Mouse (Mus musculus) kidney, embryonic 14.5 days (tissue): Measurements from ENCODE around the gene Fignl1. TPM values are rescaled to one million over a fixed set of nuclear protein-coding genes. Genes with fewer than 3 reads are reported as not detected.

Experiments used
- ATAC-seq: fragments of 200-750 bp; cut with Nextera tagmentation; 2 replicates; pipeline ENCODE4 v1.8.0; 2017; ENCODE audit warnings: moderate number of reproducible peaks, mild to moderate bottlenecking, moderate TSS enrichment, moderate library complexity; ENCODE audit not compliant: low FRiP score, low TSS enrichment
- H3K27ac ChIP-seq: fragments of 300-500 bp; sonication (generic); 2 replicates; pipeline ENCODE4 v1.5.1; 2014; ENCODE audit warnings: low read depth, mild to moderate bottlenecking, low read length, moderate library complexity, mixed read lengths
- H3K27me3 ChIP-seq: fragments of 300-500 bp; sonication (generic); 2 replicates; pipeline ENCODE4 v1.6.1; 2014; ENCODE audit warnings: mild to moderate bottlenecking, low read length; ENCODE audit not compliant: control insufficient read depth, insufficient read depth
- H3K36me3 ChIP-seq: fragments of 300-500 bp; sonication (generic); 2 replicates; pipeline ENCODE4 v1.6.1; 2014; ENCODE audit warnings: low read length, mixed read lengths; ENCODE audit not compliant: control insufficient read depth, insufficient read depth
- H3K4me1 ChIP-seq: fragments of 300-500 bp; sonication (generic); 2 replicates; pipeline ENCODE4 v1.6.1; 2014; ENCODE audit warnings: low read length, mixed read lengths; ENCODE audit not compliant: control insufficient read depth, insufficient read depth
- H3K4me2 ChIP-seq: fragments of 300-500 bp; sonication (generic); replicated peaks from 2 replicates; pipeline ENCODE4 v1.6.1; 2014; ENCODE audit warnings: low read depth, mild to moderate bottlenecking, low read length
- H3K4me3 ChIP-seq: fragments of 300-500 bp; sonication (generic); 2 replicates; pipeline ENCODE4 v1.5.1; 2014; ENCODE audit warnings: mild to moderate bottlenecking, low read length
- H3K9ac ChIP-seq: fragments of 300-500 bp; sonication (generic); 2 replicates; pipeline ENCODE4 v1.6.1; 2014; ENCODE audit warnings: low read depth, mild to moderate bottlenecking, low read length, moderate library complexity
- H3K9me3 ChIP-seq: fragments of 300-500 bp; sonication (generic); 2 replicates; pipeline ENCODE4 v1.6.1; 2016; ENCODE audit warnings: low read length; ENCODE audit not compliant: control insufficient read depth
- WGBS: fragments of 180-500 bp; shearing (Covaris S2); extraction: QIAGEN DNeasy Blood & Tissue Kit; methylation state at CpG from one replicate; pipeline ENCODE4 v1.1.7; 2014; 5-methylcytosine and 5-hydroxymethylcytosine counted together
- polyA plus RNA-seq: library from polyadenylated mRNA; unstranded; fragments of >200 nt; fragmentation: Nextera tagmentation; extraction: Ambion mirVana; gene quantifications from 2 replicates; pipeline ENCODE4 v1.2.1, GENCODE M21; 2014

Gene Fignl1
- polyA plus RNA-seq, 1 experiment from 2014 or later = 85.4 TPM

DNA sequence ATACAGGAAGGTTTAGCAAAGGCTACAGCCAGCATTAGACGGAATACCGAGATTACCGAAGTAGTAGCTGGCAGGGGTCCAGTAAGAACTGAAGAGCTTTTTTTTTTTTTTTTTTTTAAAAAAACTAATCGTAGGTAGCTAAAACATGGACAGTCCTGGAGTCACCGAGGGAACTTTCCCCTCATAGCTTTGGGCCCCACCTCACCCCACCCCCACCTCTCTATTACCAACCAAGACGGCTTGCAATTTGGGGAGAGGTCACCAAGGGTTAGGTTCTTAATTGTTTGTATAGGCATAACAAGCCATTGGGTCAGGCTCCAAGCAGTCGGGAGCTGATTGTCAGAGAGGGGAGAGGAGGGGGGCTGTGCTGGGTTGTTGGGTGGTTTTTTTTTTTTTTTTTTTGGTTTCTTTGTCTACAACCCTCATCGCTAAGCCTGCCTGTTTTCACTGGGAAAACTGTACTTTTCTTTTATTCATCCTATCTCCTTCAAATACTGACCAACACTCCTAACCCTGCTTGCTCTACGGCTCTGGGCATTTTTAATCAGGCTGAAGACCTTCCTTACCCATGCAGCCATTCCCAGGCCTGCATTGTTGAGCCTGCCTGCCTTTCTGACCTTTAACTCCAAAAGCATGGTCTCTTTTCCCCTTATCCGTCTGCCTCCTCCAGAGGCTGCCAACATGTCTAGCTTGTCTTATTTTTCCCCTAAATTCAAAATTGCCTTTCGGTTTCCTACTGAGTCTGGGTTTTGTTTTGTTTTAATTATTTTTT, 828 bp upstream of the Fignl1 start:
- H3K27me3 ChIP-seq = no peaks in the 10 kb centered on the region
- peak overlapping the region; percentile 82 for H3K4me2 ChIP-seq
- H3K27ac ChIP-seq = peak overlapping the region; percentile 99
- 4% methylated on average over 11 of the region's 11 CpGs for WGBS
- H3K4me3 ChIP-seq = peak overlapping the region; percentile 76
- peak overlapping the region; percentile 79 for H3K9ac ChIP-seq
- peaks cover 15% of the 10 kb centered on the region for H3K4me1 ChIP-seq
- ATAC-seq = peak; percentile 41
- no peaks in the 10 kb centered on the region for H3K9me3 ChIP-seq
- H3K36me3 ChIP-seq = peaks cover 10% of the 10 kb centered on the region; the same call in 1 of the 2 replicates

DNA sequence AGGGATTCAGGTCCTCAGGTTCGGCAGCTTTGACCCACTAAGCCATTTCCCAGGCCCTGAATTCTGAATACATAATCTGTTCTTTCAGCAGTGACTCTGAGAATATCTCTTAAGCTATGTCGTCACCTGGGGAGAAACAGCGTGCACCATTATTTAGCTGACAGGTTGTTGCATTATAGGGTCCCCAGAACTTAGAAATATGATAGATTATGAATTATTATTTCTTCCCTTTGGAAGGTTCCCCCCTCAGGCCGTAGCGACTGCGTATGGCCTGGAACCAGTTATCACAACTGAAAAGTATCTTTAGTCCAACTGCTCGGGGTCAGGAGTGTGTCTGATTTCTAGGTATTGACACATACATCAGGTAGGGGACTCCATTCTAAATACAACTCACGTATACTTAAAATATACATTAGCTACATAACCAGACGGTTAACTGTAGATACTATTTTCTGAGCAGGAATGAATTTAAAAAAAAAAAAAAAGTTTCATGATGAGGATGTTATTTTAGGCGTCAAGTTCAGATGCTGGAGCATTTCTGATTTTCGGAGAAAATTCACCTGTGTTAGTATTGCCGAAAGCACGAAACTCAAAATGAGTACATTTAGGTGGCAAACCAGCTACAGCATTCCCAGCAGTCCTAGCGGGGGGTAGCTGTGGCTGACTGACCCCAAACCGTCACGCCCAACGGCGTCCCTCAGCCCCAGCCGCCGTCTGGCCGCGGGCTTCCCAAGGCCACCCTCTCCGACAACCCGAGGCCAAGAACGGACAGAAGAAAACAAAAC, 535 bp downstream of the Fignl1 start:
- Histone ChIP-seq H3K4me2 (peak overlapping the region; percentile 82), H3K4me1 (peaks cover 15% of the 10 kb centered on the region), H3K27ac (peak overlapping the region; percentile 99), H3K27me3 (no peaks in the 10 kb centered on the region), H3K36me3 (peaks cover 22% of the 10 kb centered on the region), H3K9ac (peak overlapping the region; percentile 79), H3K9me3 (no peaks in the 10 kb centered on the region), H3K4me3 (peak overlapping the region; percentile 76)
- peak; percentile 86; the same call in 1 of the 2 replicates for ATAC-seq
- WGBS = 12% methylated on average over 25 of the region's 25 CpGs

DNA sequence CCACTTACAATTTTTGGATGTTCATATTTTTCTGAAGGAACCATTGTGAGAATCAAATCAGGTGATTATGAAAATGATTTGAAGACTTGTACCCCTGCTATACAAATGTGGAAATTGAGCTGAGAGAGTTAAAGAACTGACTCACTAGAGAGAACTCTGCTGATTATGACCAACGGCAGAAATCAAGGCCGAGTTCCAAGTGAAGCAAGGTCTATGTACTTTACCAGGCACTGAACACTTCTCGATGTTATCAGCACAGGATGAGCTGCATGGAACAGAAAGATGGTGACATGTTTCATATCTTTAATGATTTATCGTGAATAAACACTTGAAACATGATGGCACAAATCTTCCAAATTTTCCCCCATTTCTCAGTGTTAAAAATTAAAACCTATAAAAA, 2.8 kb downstream of the Fignl1 start:
- no peaks in the 10 kb centered on the region for H3K27me3 ChIP-seq
- peaks cover 15% of the 10 kb centered on the region for H3K4me1 ChIP-seq
- no peak overlapping the region for H3K9ac ChIP-seq
- H3K4me2 ChIP-seq = no peak overlapping the region
- 90% methylated on average over 4 of the region's 4 CpGs for WGBS
- H3K4me3 ChIP-seq = no peak overlapping the region
- H3K9me3 ChIP-seq = no peaks in the 10 kb centered on the region
- ATAC-seq = no peak
- H3K36me3 ChIP-seq = peaks cover 43% of the 10 kb centered on the region
- H3K27ac ChIP-seq = no peak overlapping the region

DNA sequence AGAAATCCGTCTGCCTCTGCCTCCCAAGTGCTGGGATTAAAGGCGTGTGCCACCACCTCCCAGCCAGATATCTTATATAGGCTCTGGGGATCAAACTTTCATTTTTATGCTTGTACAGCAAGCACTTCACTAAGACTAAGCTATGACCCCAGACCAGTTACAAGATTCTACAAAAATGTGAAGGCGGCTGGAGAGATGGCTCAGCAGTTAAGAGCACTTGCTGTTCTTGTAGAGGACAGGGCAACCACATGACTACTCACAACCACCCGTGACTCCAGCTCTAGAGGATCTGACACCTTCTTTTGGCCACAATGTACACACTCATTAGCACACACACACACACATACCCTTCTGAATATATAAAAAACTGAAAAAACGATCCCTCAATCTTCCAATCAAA, 4.3 kb downstream of the Fignl1 start:
- Histone ChIP-seq H3K9ac (no peak overlapping the region), H3K27me3 (no peaks in the 10 kb centered on the region), H3K9me3 (no peaks in the 10 kb centered on the region), H3K27ac (no peak overlapping the region), H3K4me3 (no peak overlapping the region), H3K36me3 (peaks cover 52% of the 10 kb centered on the region), H3K4me1 (peaks cover 6% of the 10 kb centered on the region; the same call in 1 of the 2 replicates), H3K4me2 (no peak overlapping the region)
- 92% methylated on average over 5 of the region's 5 CpGs for WGBS
- no peak for ATAC-seq

DNA sequence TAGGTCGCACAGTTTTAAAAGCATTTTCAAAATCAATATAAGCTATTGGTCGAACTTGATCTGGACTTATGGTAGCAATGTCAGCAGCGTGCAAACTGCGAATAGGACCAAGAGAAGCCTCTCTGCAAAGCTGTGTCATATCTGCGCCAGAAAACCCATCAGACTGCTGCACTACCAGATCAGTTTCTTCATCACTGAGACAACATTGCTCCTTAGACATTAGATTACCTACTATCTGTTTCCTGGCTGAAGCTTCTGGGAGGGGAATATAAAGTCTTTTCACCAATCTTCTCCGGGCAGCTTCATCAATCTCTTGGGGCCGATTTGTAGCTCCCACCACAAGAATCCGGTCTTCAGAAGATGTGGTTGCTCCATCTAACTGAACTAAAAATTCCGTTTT, 7.7 kb downstream of the Fignl1 start:
- no peaks in the 10 kb centered on the region for H3K9me3 ChIP-seq
- no peaks in the 10 kb centered on the region for H3K27me3 ChIP-seq
- no peak overlapping the region for H3K4me2 ChIP-seq
- H3K36me3 ChIP-seq = peaks cover 69% of the 10 kb centered on the region
- no peak for ATAC-seq
- no peak overlapping the region for H3K27ac ChIP-seq
- no peaks in the 10 kb centered on the region for H3K4me1 ChIP-seq
- no peak overlapping the region for H3K9ac ChIP-seq
- H3K4me3 ChIP-seq = no peak overlapping the region
- WGBS = 95% methylated on average over 9 of the region's 9 CpGs

DNA sequence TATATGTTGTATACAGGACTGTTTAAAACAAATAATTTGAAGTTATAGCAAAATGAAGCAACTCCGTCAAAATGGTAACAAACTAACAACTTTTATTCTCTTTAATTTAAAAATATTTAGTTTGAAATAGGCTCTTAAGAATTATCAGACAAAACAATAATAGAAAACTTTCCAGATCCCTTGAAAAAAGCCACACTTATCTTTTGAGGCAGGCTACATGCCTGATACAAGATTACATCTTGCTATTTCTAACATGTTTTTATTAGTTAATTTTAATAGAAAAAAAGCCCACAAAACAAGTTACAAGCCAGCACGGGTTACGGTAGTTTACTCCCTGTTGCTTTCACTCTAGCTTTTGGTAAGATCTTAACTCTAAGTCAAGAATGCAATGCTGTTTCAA, 8.5 kb downstream of the Fignl1 start:
- no peak overlapping the region for H3K27ac ChIP-seq
- no peak for ATAC-seq
- 95% methylated on average over 3 of the region's 3 CpGs for WGBS
- no peaks in the 10 kb centered on the region for H3K4me1 ChIP-seq
- no peak overlapping the region for H3K4me2 ChIP-seq
- H3K9me3 ChIP-seq = no peaks in the 10 kb centered on the region
- H3K4me3 ChIP-seq = no peak overlapping the region
- no peak overlapping the region for H3K9ac ChIP-seq
- no peaks in the 10 kb centered on the region for H3K27me3 ChIP-seq
- peaks cover 64% of the 10 kb centered on the region for H3K36me3 ChIP-seq

DNA sequence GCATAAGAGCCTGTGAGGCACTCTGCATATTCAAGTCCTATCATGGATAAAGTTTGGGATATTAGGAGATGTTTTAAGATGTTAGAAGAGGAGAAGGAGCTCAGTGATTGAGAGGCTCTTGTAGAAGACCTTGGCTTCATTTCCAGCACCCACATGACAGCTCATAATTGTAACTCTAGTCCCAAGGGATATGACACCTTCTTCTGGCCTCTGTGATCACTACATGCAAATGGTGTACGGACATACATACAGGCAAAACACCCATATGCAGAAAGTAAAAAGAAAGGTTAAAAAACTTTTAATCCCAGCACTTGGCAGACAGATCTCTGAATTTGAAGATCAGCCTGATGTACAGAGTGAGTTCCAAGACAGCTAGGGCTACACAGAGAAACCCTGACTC, 10.1 kb downstream of the Fignl1 start:
- H3K27me3 ChIP-seq = no peaks in the 10 kb centered on the region
- ATAC-seq = no peak
- no peaks in the 10 kb centered on the region for H3K4me1 ChIP-seq
- H3K4me3 ChIP-seq = no peak overlapping the region
- 100% methylated on average over 1 of the region's 1 CpGs for WGBS
- no peak overlapping the region for H3K27ac ChIP-seq
- H3K4me2 ChIP-seq = no peak overlapping the region
- peaks cover 52% of the 10 kb centered on the region for H3K36me3 ChIP-seq
- H3K9ac ChIP-seq = no peak overlapping the region
- no peaks in the 10 kb centered on the region for H3K9me3 ChIP-seq

DNA sequence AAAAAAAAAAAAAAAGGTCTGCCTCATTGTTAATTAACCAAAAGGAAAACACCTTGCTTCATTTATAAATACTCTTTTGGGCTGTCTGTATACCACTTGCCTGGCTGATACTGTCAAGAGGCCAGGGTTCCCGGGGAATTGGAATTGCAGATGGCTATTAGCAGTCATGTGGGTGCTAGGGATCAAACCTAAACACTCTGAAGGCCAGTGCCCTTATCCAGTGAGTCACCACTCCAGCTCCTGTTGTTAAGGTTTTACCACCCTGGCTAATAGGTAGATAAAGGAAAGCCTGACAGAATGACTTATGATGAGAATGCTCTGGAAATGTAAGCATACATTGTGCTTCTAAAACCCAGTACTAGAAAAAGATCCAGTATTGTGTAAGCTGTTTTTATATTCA, 14.1 kb downstream of the Fignl1 start:
- Histone ChIP-seq H3K9ac (no peak overlapping the region), H3K9me3 (no peaks in the 10 kb centered on the region), H3K27ac (no peak overlapping the region), H3K36me3 (peaks cover 18% of the 10 kb centered on the region), H3K4me1 (no peaks in the 10 kb centered on the region), H3K27me3 (no peaks in the 10 kb centered on the region), H3K4me2 (no peak overlapping the region), H3K4me3 (no peak overlapping the region)
- no peak for ATAC-seq
- 69% methylated on average over 1 of the region's 1 CpGs for WGBS

DNA sequence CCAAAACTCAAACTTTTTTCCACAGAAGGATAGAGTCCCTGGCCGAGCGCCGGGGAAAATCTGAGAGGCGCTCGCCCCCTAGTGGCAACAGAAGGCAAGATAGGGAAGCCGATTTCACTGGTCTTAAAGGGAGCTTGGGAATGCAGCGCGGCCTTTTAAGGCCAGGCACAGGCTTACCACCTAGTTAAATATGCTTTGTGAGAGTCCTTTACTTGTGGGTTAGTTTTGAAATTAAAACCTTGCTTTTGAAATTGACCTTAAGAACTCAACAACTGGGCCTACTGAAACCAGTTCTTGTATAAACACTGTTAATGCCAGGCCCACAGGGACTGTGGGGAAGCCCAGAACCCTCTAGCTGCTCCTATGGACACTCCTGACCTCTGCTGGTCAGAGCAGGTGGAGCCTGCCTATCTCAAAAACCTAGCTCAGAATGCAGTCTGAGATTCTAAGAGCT, 20.2 kb downstream of the Fignl1 start:
- Histone ChIP-seq H3K9ac (no peak overlapping the region), H3K4me2 (peak overlapping the region; percentile 31; the same call in 1 of the 2 replicates), H3K27me3 (no peaks in the 10 kb centered on the region), H3K36me3 (no peaks in the 10 kb centered on the region), H3K4me1 (no peaks in the 10 kb centered on the region), H3K9me3 (no peaks in the 10 kb centered on the region), H3K27ac (no peak overlapping the region), H3K4me3 (no peak overlapping the region)
- WGBS = 1% methylated on average over 8 of the region's 8 CpGs
- peak; percentile 97 for ATAC-seq
